Mouse (Mus musculus): ENCODE results near the gene Scarb2.
"Not testable (repeated sequence)": the region's sequence is repeated elsewhere in the genome, so short reads cannot be mapped to it uniquely, and the experiment has no call there.

Scarb2 gene

DNA sequence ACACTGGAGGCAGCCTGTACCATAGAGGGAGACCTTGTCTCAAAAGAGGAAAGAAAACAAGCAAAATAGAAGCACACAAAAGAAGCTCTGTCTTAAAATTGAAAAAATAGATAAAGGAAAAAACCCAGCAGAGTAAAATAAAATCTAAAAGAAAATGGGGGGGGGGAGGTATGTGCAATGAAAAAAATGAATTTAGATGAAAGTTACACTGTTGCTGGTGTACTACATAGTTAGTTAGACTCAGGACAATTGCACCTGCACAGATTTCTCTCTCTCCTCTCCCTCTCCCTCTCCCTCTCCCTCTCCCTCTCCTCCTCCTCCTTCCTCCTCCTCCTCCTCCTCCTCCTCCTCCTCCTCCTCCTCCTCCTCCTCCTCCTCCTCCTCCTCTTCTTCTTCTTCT lies at the start of gene Scarb2:
Gene Scarb2 (minus strand): TSS at position 101 of the 400 bp plus-strand sequence.
- DNase-seq (ENCODE audit: low spot score), result no peak

- no peak for DNase-seq (ENCODE audit: low spot score)
These were observed 49.3 kb upstream of the Scarb2 start for GRCm38 (mm10) chr5:92555905-92556304.

- no peak for DNase-seq (ENCODE audit: low spot score)
These were observed 48.4 kb upstream of the Scarb2 start, which contains the start of gene Fam47e for GRCm38 (mm10) chr5:92554891-92555511. Gene Fam47e, plus strand, starts transcription at chr5:92555069.

DNA sequence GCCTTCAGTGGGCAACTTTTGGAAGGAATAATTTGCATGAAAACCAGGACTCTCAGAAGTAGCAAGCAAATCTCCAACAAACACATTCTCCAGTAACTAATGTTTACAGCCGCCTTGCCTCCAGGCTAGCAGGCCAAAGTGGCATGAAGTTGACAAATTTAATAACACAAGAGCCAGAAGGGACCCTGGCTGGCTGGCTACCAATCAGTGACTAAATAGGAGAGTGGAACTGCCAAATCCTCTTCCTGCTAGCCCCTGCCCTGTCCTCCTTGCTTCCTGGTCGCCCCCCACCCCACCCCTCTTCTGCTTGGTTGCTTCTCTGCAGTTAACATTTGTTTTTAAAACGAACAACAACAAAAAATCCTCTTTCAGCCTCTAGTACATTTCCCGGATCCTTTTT lies 47.8 kb upstream of the Scarb2 start:
- no peak for DNase-seq (ENCODE audit: low spot score)

DNA sequence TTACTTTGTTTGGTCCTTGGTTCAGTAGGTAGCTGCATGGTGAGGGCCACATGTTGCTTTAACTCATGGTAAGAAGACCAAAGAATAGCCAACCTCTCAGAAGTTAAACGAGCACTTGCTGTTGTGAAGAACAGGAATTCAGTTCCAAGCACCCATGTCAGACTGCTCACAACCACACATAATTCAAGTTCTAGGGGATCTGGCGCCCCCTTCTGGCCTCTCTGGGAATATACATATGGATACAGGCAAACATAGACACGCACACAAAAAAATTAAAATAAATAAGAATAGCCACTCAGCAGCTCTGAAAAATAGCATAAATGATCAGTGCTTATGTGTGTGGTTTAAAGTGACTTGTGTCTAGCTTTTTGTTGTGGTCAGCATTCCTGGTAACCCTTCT lies 47.3 kb upstream of the Scarb2 start:
- no peak for DNase-seq (ENCODE audit: low spot score)

DNA sequence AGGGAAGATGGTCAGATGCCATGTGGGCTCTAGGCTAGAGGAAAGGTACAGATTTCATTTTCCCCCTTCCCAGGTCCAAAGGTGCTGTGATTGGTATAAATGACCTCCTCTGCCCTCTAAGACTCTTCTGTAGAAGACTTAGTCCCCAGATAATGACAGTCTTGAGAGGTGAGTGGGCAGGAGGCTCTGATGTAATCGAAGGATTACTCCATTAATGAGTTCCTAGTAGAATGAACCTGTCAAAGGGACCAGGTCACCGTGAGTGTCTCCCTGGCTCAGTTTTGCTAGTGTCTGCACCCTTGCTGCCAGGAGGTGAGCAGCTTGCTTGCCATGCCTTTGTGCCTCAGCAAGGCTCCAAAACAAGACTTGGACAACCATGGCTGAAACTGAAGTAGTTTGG lies 46.0 kb upstream of the Scarb2 start:
- no peak for DNase-seq (ENCODE audit: low spot score)

DNA sequence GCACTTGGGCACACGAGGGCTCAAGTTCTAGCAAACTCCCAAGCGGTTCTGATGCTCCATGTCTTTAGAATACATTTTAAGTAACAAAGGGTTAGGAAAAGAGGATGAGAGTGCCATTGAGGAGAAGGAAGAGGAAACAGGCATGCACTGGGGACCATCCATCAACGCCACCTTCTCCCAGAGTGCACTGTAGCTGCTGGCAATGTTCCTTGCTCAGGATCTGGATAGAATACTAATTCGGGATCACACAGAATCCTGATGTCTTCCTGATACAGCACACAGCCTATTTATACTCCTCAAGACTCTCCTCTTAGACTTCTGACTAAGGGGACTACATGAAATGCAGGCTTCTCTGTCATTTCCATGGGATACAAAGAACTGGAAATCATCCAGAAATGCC lies 33.1 kb upstream of the Scarb2 start:
- DNase-seq (ENCODE audit: low spot score), result no peak

DNA sequence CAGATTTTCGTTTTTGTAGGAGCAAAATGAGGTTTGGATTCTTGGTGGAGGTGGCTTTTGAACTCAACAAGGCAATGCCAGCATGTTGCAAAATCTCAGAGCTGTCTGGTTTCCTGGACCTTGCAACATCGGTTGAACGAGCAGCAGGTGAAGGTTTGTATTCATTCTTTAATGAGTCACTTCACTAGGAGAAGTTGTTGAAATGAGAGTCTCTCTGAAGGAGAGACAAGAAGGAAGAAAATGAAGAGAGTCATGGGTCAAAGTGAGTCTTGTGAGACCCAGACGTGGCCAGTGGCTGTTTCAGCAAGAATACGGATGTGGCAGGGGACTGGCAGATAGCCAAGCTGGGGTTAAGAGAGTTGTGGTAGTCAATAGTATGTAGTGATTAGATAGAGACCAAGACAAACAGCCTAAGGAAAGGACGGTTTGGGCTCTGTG lies 18.2 kb upstream of the Scarb2 start:
- DNase-seq (ENCODE audit: low spot score), result peak; percentile 11

GRCm38 (mm10) chr5:92521131-92521530 lies 14.5 kb upstream of the Scarb2 start:
- not testable (repeated sequence) for DNase-seq (ENCODE audit: low spot score)

DNA sequence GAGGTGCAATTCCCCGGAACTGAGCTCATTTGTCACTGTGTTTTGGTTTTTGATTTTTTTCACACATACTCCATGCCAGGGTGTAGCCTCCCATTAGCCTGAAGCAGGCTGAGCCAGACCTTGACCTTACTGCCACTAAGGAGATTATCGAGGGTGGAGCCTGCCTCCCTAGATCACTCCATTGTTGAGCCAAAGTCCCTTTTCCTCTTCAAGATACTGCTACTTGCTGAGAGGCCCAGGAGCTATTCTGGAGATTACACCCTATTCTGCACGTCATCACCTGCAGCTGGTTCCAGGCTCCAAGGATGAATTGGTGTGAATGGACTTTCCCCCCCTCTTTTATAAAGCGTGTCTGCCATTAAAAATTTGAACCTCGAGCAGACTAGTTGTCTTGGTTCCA lies 5.4 kb upstream of the Scarb2 start:
- DNase-seq (ENCODE audit: low spot score), result no peak

- no peak for DNase-seq (ENCODE audit: low spot score)
These were observed 4.6 kb upstream of the Scarb2 start for GRCm38 (mm10) chr5:92511256-92511655.

- no peak for DNase-seq (ENCODE audit: low spot score)
These were observed 2.2 kb upstream of the Scarb2 start for GRCm38 (mm10) chr5:92508853-92509252.

DNA sequence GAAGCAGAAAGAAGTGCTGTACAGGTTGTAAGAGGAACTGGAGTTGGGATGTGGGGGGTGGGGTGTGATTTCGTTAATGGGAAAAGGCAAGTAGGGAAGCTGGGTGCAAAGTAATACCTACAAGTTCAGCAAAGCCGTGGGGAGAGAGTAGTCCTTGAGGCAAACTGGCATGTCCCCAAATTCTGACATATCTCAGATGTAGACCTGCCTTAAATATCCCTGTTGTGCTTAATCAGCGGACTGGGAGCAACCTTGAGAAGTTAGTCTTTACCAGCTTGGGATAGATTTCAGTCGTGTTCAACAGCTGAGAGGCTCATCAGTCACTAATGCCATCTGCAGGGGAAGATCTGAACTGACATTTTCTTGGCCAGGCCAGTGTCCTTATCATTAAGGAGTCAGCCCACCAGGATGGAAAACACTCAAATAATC lies 318 bp downstream of the Scarb2 start:
- peak; percentile 54 for DNase-seq (ENCODE audit: low spot score)

DNA sequence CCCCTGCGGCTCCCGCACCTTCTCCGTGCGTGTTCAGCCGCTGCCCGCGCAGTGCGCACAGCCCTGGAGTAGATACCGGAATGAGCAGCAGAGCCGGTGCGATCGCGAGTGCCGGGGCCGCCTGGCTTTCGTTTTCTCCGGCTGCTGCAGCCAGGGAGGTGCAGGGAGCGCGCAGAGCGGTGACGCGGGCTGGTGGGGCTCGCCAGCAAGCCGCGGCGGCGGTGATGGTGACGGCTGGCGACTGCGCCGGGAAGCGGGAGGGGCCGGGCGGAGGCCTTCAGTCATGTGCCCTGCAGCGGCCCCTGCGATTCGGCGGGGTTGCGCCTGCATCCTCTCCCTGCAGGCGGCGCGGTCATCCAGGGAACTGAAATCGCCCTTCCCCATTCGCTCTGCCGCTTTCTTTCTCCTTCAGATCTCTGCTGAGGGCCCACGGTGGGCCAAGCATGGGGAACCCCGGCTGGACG lies 1.2 kb downstream of the Scarb2 start:
- DNase-seq (ENCODE audit: low spot score), result peak; percentile 91

DNA sequence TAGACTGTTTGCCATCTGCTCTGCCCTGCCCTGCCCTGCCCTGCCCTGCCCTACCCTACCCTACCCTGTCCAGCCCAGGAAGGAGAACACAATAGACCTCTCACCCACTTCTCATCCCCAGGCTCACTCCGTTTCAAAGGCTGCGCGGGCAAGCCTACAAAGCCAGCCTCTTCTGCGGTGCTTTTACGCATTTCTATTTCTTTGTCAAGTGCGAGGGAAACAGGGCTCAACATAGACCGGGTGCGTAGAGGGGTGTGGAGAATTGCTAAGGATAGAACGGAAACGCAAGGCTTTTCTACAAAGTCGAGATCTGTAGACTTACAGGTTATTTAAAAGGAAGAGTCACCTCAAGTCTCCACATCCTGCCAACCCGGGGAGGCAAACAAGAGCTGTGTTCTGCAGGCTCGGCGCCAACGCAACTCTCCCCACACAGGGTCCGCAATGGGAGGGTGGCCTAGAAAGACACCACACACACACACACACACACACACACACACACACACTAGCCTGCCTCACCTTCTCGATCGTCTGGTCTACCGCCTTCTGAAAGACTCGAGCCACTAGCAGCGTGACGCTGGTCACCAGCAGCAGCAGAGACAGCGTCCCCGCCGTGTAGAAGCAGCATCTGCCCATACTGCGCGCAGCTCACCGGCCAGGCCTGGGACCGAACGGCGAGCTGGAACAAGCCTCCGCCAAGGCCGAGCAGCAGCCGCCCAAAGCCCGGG lies 1.8 kb downstream of the Scarb2 start:
- DNase-seq (ENCODE audit: low spot score), result peak; percentile 29

- no peak for DNase-seq (ENCODE audit: low spot score)
These were observed 2.6 kb downstream of the Scarb2 start for GRCm38 (mm10) chr5:92503856-92504618.

- DNase-seq (ENCODE audit: low spot score), result no peak
These were observed 3.2 kb downstream of the Scarb2 start for GRCm38 (mm10) chr5:92503356-92503847.

- no peak for DNase-seq (ENCODE audit: low spot score)
These were observed 7.3 kb downstream of the Scarb2 start for GRCm38 (mm10) chr5:92499378-92499777.

- DNase-seq (ENCODE audit: low spot score), result peak; percentile 24
These were observed 8.0 kb downstream of the Scarb2 start for GRCm38 (mm10) chr5:92498661-92499060.

DNA sequence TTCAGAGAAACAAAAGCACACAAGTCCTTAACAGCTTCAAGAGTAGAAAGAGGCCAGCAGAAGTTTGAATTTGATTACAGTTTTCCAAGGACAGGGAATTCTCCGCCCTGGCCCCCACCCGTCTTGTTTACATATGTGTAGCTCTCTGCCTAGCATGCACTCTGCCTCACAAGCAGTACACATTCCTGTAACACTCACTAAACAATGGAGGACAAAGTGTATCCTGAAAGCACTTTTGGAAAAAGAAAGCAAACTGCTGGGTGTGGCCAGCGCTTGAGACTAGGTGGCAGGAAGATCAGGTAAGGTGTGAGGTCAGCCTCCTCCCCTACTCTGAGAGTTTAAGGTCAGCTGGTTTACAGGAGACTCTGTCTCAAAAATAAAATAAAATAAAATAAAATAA lies 8.4 kb downstream of the Scarb2 start:
- peak; percentile 42 for DNase-seq (ENCODE audit: low spot score)

DNA sequence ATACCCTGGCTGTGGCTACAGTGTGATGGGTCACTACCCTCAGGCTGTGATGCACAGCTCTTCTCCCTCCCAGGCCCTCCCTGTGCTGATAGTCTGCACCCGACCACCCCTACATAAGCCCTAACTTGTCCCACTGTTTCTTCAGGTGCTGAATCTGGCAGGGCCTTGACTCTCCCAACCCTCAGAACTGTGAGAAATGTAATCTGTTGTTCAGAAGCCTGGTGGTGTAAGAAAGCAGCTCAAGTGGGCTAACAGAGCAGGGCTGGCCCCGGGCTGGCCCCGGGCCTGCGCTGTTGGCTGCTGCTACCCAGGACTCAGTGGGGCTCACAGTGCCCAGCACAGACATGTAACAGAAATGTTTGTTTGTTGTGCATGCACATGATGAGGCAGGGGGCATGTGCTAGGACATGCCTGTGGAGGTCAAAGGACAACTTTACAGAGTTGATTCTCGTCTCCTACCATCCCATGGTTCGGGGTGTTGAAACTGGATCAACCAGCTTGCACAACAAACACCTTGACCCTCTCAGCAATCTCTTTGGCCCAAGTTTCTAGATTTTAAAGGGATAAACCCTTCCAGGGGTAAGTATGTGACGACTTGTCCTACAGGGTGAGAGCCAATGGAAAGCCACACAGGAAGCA lies 10.7 kb downstream of the Scarb2 start:
- peak; percentile 46 for DNase-seq (ENCODE audit: low spot score)

- no peak for DNase-seq (ENCODE audit: low spot score)
These were observed 11.3 kb downstream of the Scarb2 start for GRCm38 (mm10) chr5:92495291-92495690.

Measured in yolk sac, embryonic 10.5 days (tissue).